Mouse (Mus musculus) heart, adult 2 months (tissue): ENCODE measurements around the gene Grin1.

Experiments
- CTCF ChIP-seq: fragments of 200-600 bp; IDR thresholded peaks from 2 replicates; pipeline ENCODE4 v1.8.1; 2022; ENCODE audit warnings: antibody characterized with exemption, mild to moderate bottlenecking, moderate library complexity
- EP300 ChIP-seq: fragments of 200-500 bp; IDR thresholded peaks from 2 replicates; pipeline ENCODE4 v1.6.1; 2011; ENCODE audit warnings: low read depth, low read length, control low read depth; ENCODE audit not compliant: insufficient read depth
- POLR2A ChIP-seq: fragments of 200-500 bp; IDR thresholded peaks from 2 replicates; pipeline ENCODE4 v1.6.1; 2011; ENCODE audit warnings: mild to moderate bottlenecking, low read depth, low read length, control low read depth; ENCODE audit not compliant: insufficient read depth

GRCm38 (mm10) chr2:25290101-25290815, 28.7 kb downstream of the Grin1 start:
- no peak for TF ChIP-seq CTCF
- no peak for TF ChIP-seq EP300
- no peak for TF ChIP-seq POLR2A
